Mouse (Mus musculus) thymus, adult 2 months (tissue): ENCODE results near the gene Wnt5b. TPM values are rescaled to one million over a fixed set of nuclear protein-coding genes. Genes with fewer than 3 reads are reported as not detected.
A peak's percentile ranks its signal among the peaks of the same experiment; 100 is the strongest.

Experiments
- DNase-seq: peaks from one replicate; pipeline ENCODE4 v3.0.0; 2021
- H3K27ac ChIP-seq: fragments of 200-500 bp; 2 replicates; pipeline ENCODE4 v1.5.1; 2012; ENCODE audit warnings: low read length, control low read depth; ENCODE audit not compliant: control insufficient read depth, insufficient read depth
- H3K27me3 ChIP-seq: fragments of 200-500 bp; 2 replicates; pipeline ENCODE4 v1.6.1; 2012; ENCODE audit warnings: mild to moderate bottlenecking, low read length, moderate library complexity, mixed read lengths; ENCODE audit not compliant: control insufficient read depth, insufficient read depth
- H3K36me3 ChIP-seq: fragments of 200-500 bp; 2 replicates; pipeline ENCODE4 v1.6.1; 2012; ENCODE audit warnings: mild to moderate bottlenecking, low read length, moderate library complexity; ENCODE audit not compliant: control insufficient read depth, insufficient read depth
- H3K4me1 ChIP-seq: fragments of 200-500 bp; replicated peaks from 2 replicates; pipeline ENCODE4 v1.6.1; 2012; ENCODE audit warnings: low read length; ENCODE audit not compliant: control insufficient read depth, insufficient read depth
- H3K4me3 ChIP-seq: fragments of 200-500 bp; 2 replicates; pipeline ENCODE4 v1.5.1; 2012; ENCODE audit warnings: mild to moderate bottlenecking, low read length, control low read depth, moderate library complexity; ENCODE audit not compliant: control insufficient read depth, insufficient read depth
- CTCF ChIP-seq: fragments of 200-500 bp; IDR thresholded peaks from 2 replicates; pipeline ENCODE4 v1.5.1; 2012; ENCODE audit warnings: mild to moderate bottlenecking, control low read depth, low read length, moderate library complexity, borderline replicate concordance; ENCODE audit not compliant: control insufficient read depth, poor library complexity, insufficient read depth; ENCODE audit errors: extremely low read depth
- POLR2A ChIP-seq: fragments of 200-500 bp; IDR thresholded peaks from 2 replicates; pipeline ENCODE4 v1.6.1; 2012; ENCODE audit warnings: mild to moderate bottlenecking, low read length, control low read depth, moderate library complexity; ENCODE audit not compliant: control insufficient read depth, poor library complexity, insufficient read depth; ENCODE audit errors: extremely low read depth
- WGBS: fragments of 180-500 bp; shearing (Covaris S2); methylation state at CpG from one replicate; pipeline ENCODE4 v1.1.7; 2018; 5-methylcytosine and 5-hydroxymethylcytosine counted together
- polyA plus RNA-seq: library from polyadenylated mRNA; depleted of rRNA; stranded (reverse); fragments of >200 nt; gene quantifications from 2 replicates; pipeline ENCODE4 v1.2.3, GENCODE M21; 2012

Wnt5b gene
- polyA plus RNA-seq, 1 experiment = 6.5 TPM

- WGBS = 6% methylated on average over 9 of the region's 9 CpGs
- Histone ChIP-seq H3K36me3 (no peaks in the 10 kb centered on the region), H3K4me3 (no peak overlapping the region), H3K27me3 (no peaks in the 10 kb centered on the region), H3K27ac (peak overlapping the region; percentile 86), H3K4me1 (peaks cover 35% of the 10 kb centered on the region)
- DNase-seq = peak; percentile 66
- TF ChIP-seq POLR2A (0 out of 2 replicates have a peak, but pooled peaks have one; percentile 30), CTCF (no peak)
These were observed 42.1 kb downstream of the Wnt5b start for GRCm38 (mm10) chr6:119502031-119502430.

- DNase-seq = peak; percentile 53
- TF ChIP-seq POLR2A (no peak), CTCF (no peak)
- 16% methylated on average over 5 of the region's 5 CpGs for WGBS
These were observed 44.1 kb downstream of the Wnt5b start for GRCm38 (mm10) chr6:119500086-119500485.

GRCm38 (mm10) chr6:119499271-119499670 lies 44.9 kb downstream of the Wnt5b start:
- H3K27ac ChIP-seq = no peak overlapping the region
- H3K4me1 ChIP-seq = peaks cover 21% of the 10 kb centered on the region
- no peak overlapping the region for H3K4me3 ChIP-seq
- WGBS = 9% methylated on average over 5 of the region's 5 CpGs
- TF ChIP-seq CTCF (no peak), POLR2A (no peak)
- peak; percentile 75 for DNase-seq
- H3K27me3 ChIP-seq = no peaks in the 10 kb centered on the region
- H3K36me3 ChIP-seq = no peaks in the 10 kb centered on the region

More at GRCm38 (mm10) chr6:119500086-119500485, 44.1 kb downstream of the Wnt5b start:
- Histone ChIP-seq H3K36me3 (no peaks in the 10 kb centered on the region), H3K27me3 (no peaks in the 10 kb centered on the region), H3K27ac (peak overlapping the region; percentile 30), H3K4me3 (no peak overlapping the region), H3K4me1 (peaks cover 24% of the 10 kb centered on the region)

- 97% methylated on average over 7 of the region's 7 CpGs for WGBS
- Histone ChIP-seq H3K27me3 (no peaks in the 10 kb centered on the region), H3K36me3 (no peaks in the 10 kb centered on the region), H3K4me1 (0 out of 2 replicates have a peak, but pooled peaks cover 5% of the 10 kb centered on the region), H3K27ac (no peak overlapping the region), H3K4me3 (no peak overlapping the region)
- no peak for DNase-seq
- TF ChIP-seq CTCF (no peak), POLR2A (no peak)
These were observed 51.5 kb downstream of the Wnt5b start for GRCm38 (mm10) chr6:119492630-119493014.

GRCm38 (mm10) chr6:119491997-119492629 lies 52.0 kb downstream of the Wnt5b start:
- Histone ChIP-seq H3K27ac (no peak overlapping the region), H3K27me3 (no peaks in the 10 kb centered on the region), H3K36me3 (no peaks in the 10 kb centered on the region), H3K4me1 (0 out of 2 replicates have a peak, but pooled peaks cover 5% of the 10 kb centered on the region), H3K4me3 (no peak overlapping the region)
- WGBS = 93% methylated on average over 9 of the region's 9 CpGs
- DNase-seq = no peak
- TF ChIP-seq POLR2A (no peak), CTCF (no peak)

GRCm38 (mm10) chr6:119491006-119491405 lies 53.1 kb downstream of the Wnt5b start:
- H3K4me3 ChIP-seq = no peak overlapping the region
- no peak overlapping the region for H3K27ac ChIP-seq
- no peaks in the 10 kb centered on the region for H3K36me3 ChIP-seq
- no peak for DNase-seq
- 91% methylated on average over 11 of the region's 11 CpGs for WGBS
- no peaks in the 10 kb centered on the region for H3K27me3 ChIP-seq
- TF ChIP-seq CTCF (no peak), POLR2A (no peak)
- 0 out of 2 replicates have a peak, but pooled peaks cover 5% of the 10 kb centered on the region for H3K4me1 ChIP-seq
